Mouse (Mus musculus) 3134 (cell line): ENCODE measurements around the gene Ltf.

Source experiments
- DNase-seq: peaks from one replicate; pipeline ENCODE4 v3.0.0-alpha.2; 2011; ENCODE audit warnings: low spot score; ENCODE audit not compliant: insufficient read length; ENCODE audit errors: extremely low read depth

Gene Ltf

GRCm38 (mm10) chr9:111019022-111019421, at the start of gene Ltf:
Gene Ltf, plus strand, starts transcription at chr9:111019271.
- no peak for DNase-seq

GRCm38 (mm10) chr9:110979411-110979810, 39.7 kb upstream of the Ltf start:
- no peak for DNase-seq

- no peak for DNase-seq
Measured at GRCm38 (mm10) chr9:110982351-110982750, 36.7 kb upstream of the Ltf start.

- no peak for DNase-seq
Measured at GRCm38 (mm10) chr9:110984096-110984495, 35.0 kb upstream of the Ltf start.

- no peak for DNase-seq
Measured at GRCm38 (mm10) chr9:110985541-110985940, 33.5 kb upstream of the Ltf start.

GRCm38 (mm10) chr9:110985951-110986350, 33.1 kb upstream of the Ltf start:
- no peak for DNase-seq

- DNase-seq = no peak
Measured at GRCm38 (mm10) chr9:110987331-110987730, 31.7 kb upstream of the Ltf start.

- DNase-seq = no peak
Measured at GRCm38 (mm10) chr9:110988078-110988477, 31.0 kb upstream of the Ltf start.

GRCm38 (mm10) chr9:110989141-110989540, 29.9 kb upstream of the Ltf start:
- DNase-seq = no peak

- no peak for DNase-seq
Measured at GRCm38 (mm10) chr9:110989543-110989942, 29.5 kb upstream of the Ltf start.

- DNase-seq = no peak
Measured at GRCm38 (mm10) chr9:110990204-110990603, 28.9 kb upstream of the Ltf start, which contains the start of gene Rtp3. Gene Rtp3, minus strand, starts transcription at chr9:110990583.

- no peak for DNase-seq
Measured at GRCm38 (mm10) chr9:110993281-110993709, 25.8 kb upstream of the Ltf start.

GRCm38 (mm10) chr9:110994716-110995172, 24.3 kb upstream of the Ltf start:
- DNase-seq = peak; percentile 74

GRCm38 (mm10) chr9:110997245-110997644, 21.8 kb upstream of the Ltf start:
- peak; percentile 46 for DNase-seq

GRCm38 (mm10) chr9:110999056-110999455, 20.0 kb upstream of the Ltf start:
- DNase-seq = no peak

GRCm38 (mm10) chr9:110999856-111000255, 19.2 kb upstream of the Ltf start:
- no peak for DNase-seq

- no peak for DNase-seq
Measured at GRCm38 (mm10) chr9:111001621-111002020, 17.4 kb upstream of the Ltf start.

- no peak for DNase-seq
Measured at GRCm38 (mm10) chr9:111003279-111003678, 15.8 kb upstream of the Ltf start.

- DNase-seq = no peak
Measured at GRCm38 (mm10) chr9:111006544-111006943, 12.5 kb upstream of the Ltf start.

GRCm38 (mm10) chr9:111009763-111010162, 9.3 kb upstream of the Ltf start:
- no peak for DNase-seq

GRCm38 (mm10) chr9:111011550-111011949, 7.5 kb upstream of the Ltf start:
- DNase-seq = no peak

GRCm38 (mm10) chr9:111012041-111012440, 7.0 kb upstream of the Ltf start:
- no peak for DNase-seq

- DNase-seq = no peak
Measured at GRCm38 (mm10) chr9:111015658-111016057, 3.4 kb upstream of the Ltf start.
